Mouse (Mus musculus) embryonic fibroblast, embryonic 13.5 days (primary cell): ENCODE measurements around the gene Snrnp25. TPM values are rescaled to one million over a fixed set of nuclear protein-coding genes. Genes with fewer than 3 reads are reported as not detected.

ENCODE experiments used
- H3K27ac ChIP-seq: 2 replicates; pipeline ENCODE4 v1.5.1; 2012; ENCODE audit warnings: low read length, control low read depth, inconsistent platforms; ENCODE audit not compliant: insufficient read depth
- H3K4me1 ChIP-seq: 2 replicates; pipeline ENCODE4 v1.6.1; 2011; ENCODE audit warnings: low read length; ENCODE audit not compliant: control insufficient read depth, insufficient read depth
- H3K4me3 ChIP-seq: 2 replicates; pipeline ENCODE4 v1.5.1; 2011; ENCODE audit warnings: mild to moderate bottlenecking, control low read depth, low read length; ENCODE audit not compliant: insufficient read depth
- CTCF ChIP-seq: IDR thresholded peaks from 2 replicates; pipeline ENCODE4 v1.5.1; 2011; ENCODE audit warnings: mild to moderate bottlenecking, control low read depth, low read length, moderate library complexity, borderline replicate concordance; ENCODE audit not compliant: insufficient read depth
- POLR2A ChIP-seq: IDR thresholded peaks from 2 replicates; pipeline ENCODE4 v1.6.1; 2011; ENCODE audit warnings: low read depth, mild to moderate bottlenecking, control low read depth, low read length, moderate library complexity
- polyA plus RNA-seq: library from polyadenylated mRNA; stranded (reverse); fragments of >200 nt; gene quantifications from 2 replicates; pipeline ENCODE4 v1.2.4, GENCODE M21; 2011; ENCODE audit warnings: low read depth; ENCODE audit not compliant: missing spikeins, insufficient read length

Gene Snrnp25
- polyA plus RNA-seq, 1 experiment = 20.4 TPM

DNA sequence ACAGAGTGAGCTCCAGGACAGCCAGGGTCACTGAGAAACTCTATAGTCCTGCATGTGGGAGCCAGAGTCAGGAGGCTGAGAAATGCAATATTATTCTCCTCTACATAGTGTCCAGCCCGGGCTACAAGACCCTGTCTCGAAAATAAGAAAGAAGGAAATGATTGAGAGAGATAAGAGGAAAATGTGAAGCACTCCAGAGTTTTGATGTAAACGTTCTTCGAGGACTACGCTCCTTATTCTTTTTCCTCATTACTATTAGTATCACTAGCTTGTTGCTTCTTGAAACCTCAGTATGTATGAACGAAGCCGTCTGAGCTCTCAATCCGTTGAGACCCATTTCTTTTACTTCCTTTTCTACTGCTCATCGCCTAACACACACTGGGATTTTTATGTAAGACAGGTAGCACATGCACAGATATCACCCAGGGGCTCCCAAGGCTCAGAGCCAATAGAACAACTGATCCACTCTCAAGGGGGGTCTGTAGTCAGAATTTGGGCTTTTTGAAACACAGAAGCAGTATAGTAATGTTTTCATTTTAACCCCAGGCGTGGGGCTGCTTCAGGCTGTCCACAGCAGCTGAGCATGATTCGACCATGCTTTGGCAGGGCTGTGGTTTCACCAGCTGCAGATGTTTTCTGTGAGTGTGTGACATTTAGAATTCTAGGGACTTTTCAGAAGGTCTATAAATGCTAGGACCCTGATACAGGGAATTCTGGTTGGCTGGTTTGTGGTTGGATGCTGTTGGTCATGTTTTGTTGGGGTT, 3.1 kb upstream of the Snrnp25 start:
- TF ChIP-seq POLR2A (no peak), CTCF (no peak)
- H3K27ac ChIP-seq = no peak overlapping the region

DNA sequence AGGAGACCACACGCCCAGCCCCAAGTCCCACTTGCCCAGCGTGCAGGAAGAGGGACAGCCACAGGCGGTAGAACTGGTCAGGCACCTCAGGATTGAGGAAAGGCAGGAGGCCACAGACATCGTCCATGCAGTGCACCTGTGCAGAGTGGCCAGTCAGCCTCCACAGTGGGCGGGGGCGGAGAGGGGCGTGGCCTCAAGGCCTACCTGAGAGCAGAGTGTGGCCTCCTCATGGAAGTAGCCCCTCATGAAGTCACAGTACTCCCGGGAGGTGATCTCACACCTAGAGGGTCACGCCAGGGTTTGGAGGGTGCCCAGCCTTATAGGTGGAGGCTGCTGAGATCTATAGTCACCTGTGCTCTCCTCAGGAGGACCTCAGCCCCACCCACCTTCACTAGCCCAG, 5.4 kb downstream of the Snrnp25 start:
- H3K4me1 ChIP-seq = no peaks in the 10 kb centered on the region
- H3K27ac ChIP-seq = no peak overlapping the region
- H3K4me3 ChIP-seq = no peak overlapping the region
- TF ChIP-seq CTCF (no peak), POLR2A (no peak)

More for the DNA sequence above, 3.1 kb upstream of the Snrnp25 start:
- H3K4me1 ChIP-seq = no peaks in the 10 kb centered on the region
- H3K4me3 ChIP-seq = no peak overlapping the region

DNA sequence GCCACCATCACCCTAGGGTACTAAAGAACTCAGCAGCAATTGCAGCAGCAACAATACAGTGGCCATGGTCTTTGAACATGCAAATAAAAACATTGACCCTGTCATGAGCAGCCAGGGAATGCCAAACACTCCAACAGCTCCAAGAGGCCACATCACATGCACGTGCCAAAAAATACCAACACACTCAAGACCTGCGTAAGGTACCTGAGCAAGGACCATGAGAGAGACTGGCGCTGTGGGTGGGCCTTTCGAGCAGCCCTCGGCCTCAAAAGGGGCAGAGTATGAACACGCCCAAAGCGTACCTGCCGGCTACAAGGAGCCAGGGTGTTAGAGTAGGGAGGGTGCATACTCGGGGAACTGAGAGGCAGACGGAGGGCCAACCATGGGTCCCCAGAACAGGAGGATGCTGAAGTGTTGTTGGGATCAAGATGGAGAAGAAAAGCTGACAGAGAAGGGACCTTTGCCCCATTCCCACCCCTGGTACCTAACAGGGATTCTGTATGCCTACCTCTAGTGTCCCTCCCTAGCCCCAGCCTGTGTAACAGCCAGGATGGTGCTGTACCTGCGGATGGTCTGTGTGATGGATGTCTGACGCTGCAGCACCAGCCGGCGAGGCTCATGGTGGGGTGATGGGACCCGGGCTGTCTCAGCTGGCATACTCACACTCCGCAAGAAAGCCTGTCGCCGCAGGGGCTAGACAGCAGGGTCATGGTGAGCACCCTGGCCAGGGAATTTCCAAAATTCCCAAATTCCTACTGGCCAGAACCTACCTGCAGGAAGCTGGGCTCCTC, 10.4 kb downstream of the Snrnp25 start:
- H3K27ac ChIP-seq = no peak overlapping the region
- no peak overlapping the region for H3K4me3 ChIP-seq
- no peak for TF ChIP-seq CTCF
- TF ChIP-seq POLR2A = no peak
- peaks cover 13% of the 10 kb centered on the region for H3K4me1 ChIP-seq

DNA sequence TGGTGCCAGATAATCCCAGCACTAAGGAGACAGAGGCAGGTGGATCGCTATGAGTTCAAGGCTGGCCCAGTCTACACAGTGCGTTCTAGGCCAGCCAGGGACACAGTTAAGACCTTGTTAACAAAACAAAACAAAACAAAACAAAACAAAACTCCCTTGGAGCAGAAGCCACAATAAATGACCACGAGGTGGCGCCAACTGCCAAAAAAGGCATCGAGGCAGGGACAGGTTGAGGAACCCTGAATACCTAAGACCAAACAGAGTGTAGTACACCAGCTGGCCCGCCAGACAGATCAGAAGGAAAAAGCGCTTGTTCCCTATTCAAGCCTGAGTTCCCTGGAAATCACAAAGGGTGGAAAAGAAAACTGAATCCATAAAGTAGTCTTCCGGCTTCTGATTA, 11.6 kb downstream of the Snrnp25 start:
- peaks cover 13% of the 10 kb centered on the region for H3K4me1 ChIP-seq
- H3K27ac ChIP-seq = no peak overlapping the region
- no peak overlapping the region for H3K4me3 ChIP-seq
- peak; percentile 72; the same call in 1 of the 2 replicates for TF ChIP-seq CTCF
- no peak for TF ChIP-seq POLR2A

DNA sequence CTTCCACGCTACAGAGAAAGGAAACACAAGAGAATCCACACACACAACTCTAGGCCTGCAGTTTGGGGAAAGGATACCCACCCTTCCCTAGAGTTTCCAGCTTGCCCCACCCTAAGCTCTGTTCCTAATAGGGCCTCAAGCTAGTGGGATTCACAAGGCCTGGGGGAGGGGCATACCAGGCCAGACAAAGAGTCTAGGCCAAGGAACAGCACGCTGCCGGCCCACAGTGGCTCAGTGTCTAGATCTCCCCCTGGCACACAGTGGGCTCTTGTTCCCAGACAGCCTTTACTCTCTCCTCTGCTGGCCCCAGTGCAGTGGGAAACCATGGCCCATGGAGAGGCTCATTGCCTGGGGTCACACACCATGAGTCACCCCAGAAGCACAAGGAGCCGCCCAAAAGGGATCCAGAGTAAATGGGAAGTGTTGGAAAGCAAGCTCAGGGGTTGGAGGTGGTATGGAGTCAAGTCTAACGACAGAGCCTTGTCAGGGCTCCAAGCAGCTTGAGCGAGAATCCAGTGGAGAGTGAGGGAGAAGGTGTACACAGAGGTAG, 13.4 kb downstream of the Snrnp25 start:
- no peak overlapping the region for H3K27ac ChIP-seq
- no peak overlapping the region for H3K4me3 ChIP-seq
- H3K4me1 ChIP-seq = peaks cover 20% of the 10 kb centered on the region
- no peak for TF ChIP-seq CTCF
- no peak for TF ChIP-seq POLR2A

DNA sequence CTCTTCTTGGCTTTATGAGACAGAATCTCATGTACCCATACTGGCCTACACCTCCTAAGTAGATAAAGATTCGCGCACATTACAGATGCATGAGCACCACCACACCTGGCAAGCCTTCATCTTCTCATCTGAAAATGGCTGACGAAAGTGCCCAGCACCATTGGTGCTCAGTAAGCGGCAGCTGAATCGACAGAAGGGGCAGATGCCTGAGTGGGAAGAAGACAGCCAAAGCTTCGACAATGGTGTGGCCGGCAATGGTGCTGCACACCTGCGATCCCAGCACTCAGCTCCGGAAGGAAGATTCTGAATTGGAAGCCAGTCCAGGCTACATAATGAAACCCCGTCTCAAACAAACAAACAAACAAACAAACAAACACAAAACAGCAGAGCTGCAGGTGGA, 14.1 kb downstream of the Snrnp25 start:
- TF ChIP-seq CTCF = no peak
- no peak for TF ChIP-seq POLR2A
- H3K4me3 ChIP-seq = no peak overlapping the region
- H3K27ac ChIP-seq = no peak overlapping the region
- peaks cover 20% of the 10 kb centered on the region for H3K4me1 ChIP-seq

DNA sequence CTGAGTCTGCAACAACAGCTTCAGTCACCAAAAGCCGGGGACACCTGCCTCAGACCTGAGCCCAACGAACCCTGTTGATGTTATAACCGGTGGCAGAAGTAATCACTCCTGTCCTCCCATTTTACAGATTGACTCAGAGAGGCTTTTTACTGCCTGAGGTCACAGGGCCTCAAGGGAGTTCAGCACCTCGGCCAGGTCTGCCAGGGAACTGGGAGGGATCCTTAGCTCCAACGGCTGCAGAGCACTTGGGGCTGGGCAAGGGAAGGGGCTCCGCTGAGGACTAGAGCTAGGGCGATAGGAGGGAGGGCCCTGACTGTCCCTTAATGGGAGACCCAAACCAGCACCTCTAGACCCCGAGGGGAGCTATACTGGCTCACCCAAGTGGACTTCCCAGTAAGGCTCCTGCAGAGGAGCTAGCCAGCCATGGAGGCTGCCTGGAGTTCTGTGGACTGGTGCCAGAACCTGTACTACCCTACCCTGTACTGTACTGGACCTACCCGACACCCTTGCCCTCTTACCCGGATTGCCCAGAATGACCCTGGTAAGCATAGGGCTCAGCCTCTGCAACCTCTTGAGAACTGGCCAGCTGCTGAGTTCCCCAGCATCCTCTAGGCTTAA, 15.5 kb downstream of the Snrnp25 start:
- Histone ChIP-seq H3K4me1 (peaks cover 27% of the 10 kb centered on the region), H3K4me3 (peak overlapping the region; percentile 93), H3K27ac (0 out of 2 replicates have a peak overlapping the region, but pooled peaks have one; percentile 89)
- no peak for TF ChIP-seq CTCF
- TF ChIP-seq POLR2A = no peak

DNA sequence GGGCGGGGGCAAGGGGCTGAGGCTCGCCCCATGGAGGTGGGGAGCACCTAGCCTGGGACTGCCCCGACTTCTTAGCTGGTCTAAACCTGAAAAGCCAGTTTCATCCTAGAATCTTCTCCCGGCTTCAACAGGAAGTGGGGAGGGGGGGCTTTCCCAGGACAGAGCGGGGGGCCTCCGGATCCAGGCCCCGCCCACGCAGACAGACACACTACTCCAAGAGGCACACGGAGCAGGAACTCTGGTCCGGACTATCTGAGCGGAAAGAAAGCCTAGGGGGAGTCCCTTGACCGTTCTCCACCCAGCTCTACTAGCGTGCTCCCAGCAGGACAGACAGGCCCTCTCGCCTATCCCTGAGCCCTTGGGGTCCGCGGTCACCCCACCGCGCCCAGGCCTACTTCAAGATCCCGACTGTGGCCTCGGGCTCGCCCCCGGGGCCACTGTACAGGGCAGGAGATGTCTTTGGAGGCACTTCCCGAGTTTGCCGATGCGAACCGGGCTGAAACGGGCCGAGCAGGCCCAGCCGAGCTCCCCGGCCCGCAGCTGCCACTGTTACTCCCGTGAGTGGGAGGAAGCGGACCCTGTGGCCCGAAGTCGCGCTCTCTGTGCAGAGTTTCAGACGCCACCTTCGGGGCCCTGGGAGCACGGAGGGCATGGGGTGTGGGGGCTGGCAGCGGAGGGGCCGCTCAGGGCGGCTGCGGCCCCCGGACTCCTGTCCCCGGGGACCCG, 16.2 kb downstream of the Snrnp25 start:
- H3K4me1 ChIP-seq = peaks cover 30% of the 10 kb centered on the region
- H3K4me3 ChIP-seq = peak overlapping the region; percentile 93
- peak overlapping the region; percentile 89 for H3K27ac ChIP-seq
- TF ChIP-seq POLR2A (peak; percentile 74), CTCF (no peak)

DNA sequence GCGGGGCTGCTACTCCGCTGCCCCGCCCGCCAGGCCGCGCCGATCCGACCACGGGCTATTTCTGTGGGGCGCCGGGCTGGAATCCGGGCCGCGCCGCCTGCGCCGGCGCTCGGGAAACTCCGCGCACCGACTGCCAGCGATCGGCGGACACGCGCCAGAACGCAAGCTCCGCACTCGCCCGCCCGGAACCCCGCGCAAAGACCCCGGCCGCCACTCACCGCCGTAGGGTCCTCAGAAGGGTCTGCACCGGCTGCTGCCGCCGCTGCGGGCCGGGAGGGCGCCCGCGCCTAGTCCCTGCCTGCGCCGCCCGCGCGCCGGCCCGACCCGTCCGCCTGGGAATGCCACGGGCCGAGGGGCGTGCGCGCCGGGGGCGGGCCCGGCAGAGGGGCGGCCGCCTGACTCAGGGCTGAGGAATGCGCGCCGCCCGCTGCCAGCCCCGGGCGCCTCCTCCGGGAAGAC, 16.8 kb downstream of the Snrnp25 start, which contains the start of gene Rhbdf1:
Rhbdf1 (minus strand) TSS at position 350 of the 459 bp plus-strand sequence.
- peaks cover 30% of the 10 kb centered on the region for H3K4me1 ChIP-seq
- H3K4me3 ChIP-seq = peak within 1 kb of the TSS; percentile 93
- peak; percentile 57 for TF ChIP-seq POLR2A
- no peak for TF ChIP-seq CTCF
- H3K27ac ChIP-seq = peak within 1 kb of the TSS; percentile 89
